Mouse (Mus musculus) MEL (cell line): ENCODE data around the gene Pcbd1. TPM values are rescaled to one million over a fixed set of nuclear protein-coding genes. Genes with fewer than 3 reads are reported as not detected.

Source experiments
- DNase-seq: peaks from one replicate; pipeline ENCODE4 v3.0.0; 2011; ENCODE audit warnings: low read depth, low spot score
- H3K27ac ChIP-seq: 2 replicates; pipeline ENCODE4 v1.5.1; 2012; ENCODE audit warnings: low read depth, mild to moderate bottlenecking, control low read depth, low read length, moderate library complexity; ENCODE audit not compliant: control insufficient read depth
- H3K27me3 ChIP-seq, 2 experiments: fragments of 150-350 bp in 1 of 2; sonication (generic) in 1 of 2; 2 replicates each; pipeline ENCODE4 v1.6.1; 2012; ENCODE audit warnings: low read length in 2 of 2, mild to moderate bottlenecking in 2 of 2, improper control_type of control experiment in 1 of 2, moderate library complexity in 1 of 2; ENCODE audit not compliant: insufficient read depth in 2 of 2, control insufficient read depth in 1 of 2
- H3K36me3 ChIP-seq, 2 experiments: 2 replicates each; pipeline ENCODE4 v1.6.1; 2012 to 2014; ENCODE audit warnings: low read length in 2 of 2, improper control_type of control experiment in 1 of 2, inconsistent platforms in 1 of 2, mild to moderate bottlenecking in 1 of 2; ENCODE audit not compliant: insufficient read depth in 2 of 2, control insufficient read depth in 1 of 2
- H3K4me1 ChIP-seq, 2 experiments: fragments of 150-350 bp in 1 of 2; sonication (generic) in 1 of 2; 2 replicates each; pipeline ENCODE4 v1.6.1; 2012; ENCODE audit warnings: low read length in 2 of 2, improper control_type of control experiment in 1 of 2, mild to moderate bottlenecking in 1 of 2; ENCODE audit not compliant: insufficient read depth in 2 of 2, control insufficient read depth in 1 of 2
- H3K4me3 ChIP-seq, 2 experiments: fragments of 150-350 bp in 1 of 2; sonication (generic) in 1 of 2; 2 replicates each; pipeline ENCODE4 v1.5.1; 2012; ENCODE audit warnings: low read depth in 2 of 2, low read length in 2 of 2, mild to moderate bottlenecking in 2 of 2, moderate library complexity in 2 of 2, control low read depth in 1 of 2, improper control_type of control experiment in 1 of 2; ENCODE audit not compliant: control insufficient read depth in 1 of 2, insufficient read depth in 1 of 2
- H3K79me2 ChIP-seq: 2 replicates; pipeline ENCODE4 v1.6.1; 2012; ENCODE audit warnings: mild to moderate bottlenecking, low read length, moderate library complexity; ENCODE audit not compliant: control insufficient read depth, poor library complexity, insufficient read depth
- H3K9ac ChIP-seq: 2 replicates; pipeline ENCODE4 v1.6.1; 2012; ENCODE audit warnings: low read depth, mild to moderate bottlenecking, control low read depth, low read length, moderate library complexity; ENCODE audit not compliant: control insufficient read depth, poor library complexity, severe bottlenecking
- H3K9me3 ChIP-seq: fragments of 150-350 bp; sonication (generic); replicated peaks from 2 replicates; pipeline ENCODE4 v1.6.1; 2012; ENCODE audit warnings: mild to moderate bottlenecking, low read length, improper control_type of control experiment, moderate library complexity; ENCODE audit not compliant: insufficient read depth
- CHD1 ChIP-seq: IDR thresholded peaks from 2 replicates; pipeline ENCODE4 v1.6.1; 2012; ENCODE audit warnings: low read depth, mild to moderate bottlenecking, inconsistent platforms, low read length, improper control_type of control experiment
- CTCF ChIP-seq, 3 experiments: IDR thresholded peaks in 2 of 3; conservative IDR thresholded peaks in 1 of 3; 2 replicates each; pipeline ENCODE4 v1.5.1; 2011 to 2012; ENCODE audit warnings: low read length in 3 of 3, low read depth in 2 of 3, mild to moderate bottlenecking in 2 of 3, improper control_type of control experiment in 1 of 3, inconsistent platforms in 1 of 3, mixed read lengths in 1 of 3, moderate library complexity in 1 of 3; ENCODE audit not compliant: control insufficient read depth in 1 of 3, insufficient read depth in 1 of 3, poor library complexity in 1 of 3, severe bottlenecking in 1 of 3
- E2F4 ChIP-seq: IDR thresholded peaks from 2 replicates; pipeline ENCODE4 v1.6.1; 2011; ENCODE audit warnings: low read depth, low read length, improper control_type of control experiment, borderline replicate concordance
- ELF1 ChIP-seq: IDR thresholded peaks from 2 replicates; pipeline ENCODE4 v1.6.1; 2014; ENCODE audit warnings: low read depth, mild to moderate bottlenecking, inconsistent platforms, low read length, improper control_type of control experiment, moderate library complexity
- EP300 ChIP-seq, 2 experiments: IDR thresholded peaks; 2 replicates each; pipeline ENCODE4 v1.6.1; 2011; ENCODE audit warnings: improper control_type of control experiment in 2 of 2, low read length in 2 of 2, low read depth in 1 of 2, mild to moderate bottlenecking in 1 of 2
- GATA1 ChIP-seq: IDR thresholded peaks from 2 replicates; pipeline ENCODE4 v1.6.1; 2011; ENCODE audit warnings: low read depth, low read length, improper control_type of control experiment
- KAT2A ChIP-seq: conservative IDR thresholded peaks from 2 replicates; pipeline ENCODE4 v1.6.1; 2012; ENCODE audit warnings: low read depth, low read length, improper control_type of control experiment, inconsistent platforms
- MAX ChIP-seq: IDR thresholded peaks from 2 replicates; pipeline ENCODE4 v1.6.1; 2011; ENCODE audit warnings: low read length, improper control_type of control experiment
- MXI1 ChIP-seq: IDR thresholded peaks from 2 replicates; pipeline ENCODE4 v1.6.1; 2011; ENCODE audit warnings: mild to moderate bottlenecking, low read depth, low read length, improper control_type of control experiment
- MYB ChIP-seq: IDR thresholded peaks from 2 replicates; pipeline ENCODE4 v1.6.1; 2011; ENCODE audit warnings: mild to moderate bottlenecking, low read depth, low read length, improper control_type of control experiment
- MYC ChIP-seq: IDR thresholded peaks from 2 replicates; pipeline ENCODE4 v1.6.1; 2011; ENCODE audit warnings: low read depth, mild to moderate bottlenecking, low read length, improper control_type of control experiment, moderate library complexity
- NELFE ChIP-seq: IDR thresholded peaks from 2 replicates; pipeline ENCODE4 v1.6.1; 2011; ENCODE audit warnings: low read depth, low read length, improper control_type of control experiment
- NRF1 ChIP-seq: IDR thresholded peaks from 2 replicates; pipeline ENCODE4 v1.6.1; 2014; ENCODE audit warnings: low read depth, mild to moderate bottlenecking, inconsistent platforms, low read length, improper control_type of control experiment, moderate library complexity; ENCODE audit not compliant: poor library complexity, insufficient read depth, severe bottlenecking
- POLR2A ChIP-seq, 2 experiments: IDR thresholded peaks; 2 replicates each; pipeline ENCODE4 v1.6.1; 2011 to 2012; ENCODE audit warnings: low read length in 2 of 2, mild to moderate bottlenecking in 2 of 2, control low read depth in 1 of 2, improper control_type of control experiment in 1 of 2, low read depth in 1 of 2, moderate library complexity in 1 of 2; ENCODE audit not compliant: control insufficient read depth in 1 of 2, insufficient read depth in 1 of 2, poor library complexity in 1 of 2
- RCOR1 ChIP-seq: IDR thresholded peaks from 2 replicates; pipeline ENCODE4 v1.6.1; 2012; ENCODE audit warnings: low read depth, mild to moderate bottlenecking, inconsistent platforms, low read length, improper control_type of control experiment
- SIN3A ChIP-seq: IDR thresholded peaks from 2 replicates; pipeline ENCODE4 v1.6.1; 2012; ENCODE audit warnings: low read length, improper control_type of control experiment, inconsistent platforms
- SMC3 ChIP-seq: IDR thresholded peaks from 2 replicates; pipeline ENCODE4 v1.6.1; 2011; ENCODE audit warnings: low read depth, low read length, improper control_type of control experiment
- TAL1 ChIP-seq: IDR thresholded peaks from 2 replicates; pipeline ENCODE4 v1.6.1; 2012; ENCODE audit warnings: mild to moderate bottlenecking, inconsistent platforms, low read length, moderate library complexity, mixed read lengths
- TBP ChIP-seq: IDR thresholded peaks from 2 replicates; pipeline ENCODE4 v1.8.0; 2011; ENCODE audit warnings: low read depth, low read length, improper control_type of control experiment
- UBTF ChIP-seq: IDR thresholded peaks from 2 replicates; pipeline ENCODE4 v1.6.1; 2012; ENCODE audit warnings: low read depth, mild to moderate bottlenecking, inconsistent platforms, low read length, improper control_type of control experiment, moderate library complexity, borderline replicate concordance; ENCODE audit not compliant: insufficient read depth
- USF2 ChIP-seq, 2 experiments: IDR thresholded peaks; 2 replicates each; pipeline ENCODE4 v1.6.1; 2011 to 2012; ENCODE audit warnings: improper control_type of control experiment in 2 of 2, low read length in 2 of 2, borderline replicate concordance in 1 of 2, inconsistent platforms in 1 of 2, low read depth in 1 of 2, mild to moderate bottlenecking in 1 of 2; ENCODE audit not compliant: insufficient read depth in 1 of 2
- ZKSCAN1 ChIP-seq: IDR thresholded peaks from 2 replicates; pipeline ENCODE4 v1.6.1; 2012; ENCODE audit warnings: low read depth, mild to moderate bottlenecking, inconsistent platforms, low read length, improper control_type of control experiment, moderate library complexity
- ZMIZ1 ChIP-seq: IDR thresholded peaks from 2 replicates; pipeline ENCODE4 v1.6.1; 2012; ENCODE audit warnings: low read depth, mild to moderate bottlenecking, inconsistent platforms, low read length, improper control_type of control experiment, moderate library complexity
- polyA plus RNA-seq, 2 experiments: library from polyadenylated mRNA; stranded (reverse) in 1 of 2; unstranded in 1 of 2; fragments of >175 nt in 1 of 2; fragments of >200 nt in 1 of 2; gene quantifications; 2 replicates each; pipeline versions ENCODE4 v1.2.1 to v1.2.4; 2012; ENCODE audit warnings: low replicate concordance in 2 of 2, low read depth in 1 of 2; ENCODE audit not compliant: insufficient read length in 2 of 2, insufficient read depth in 1 of 2, missing spikeins in 1 of 2
- total RNA-seq: library from RNA; depleted of rRNA; stranded (reverse); fragments of 300-350 nt; gene quantifications from 2 replicates; pipeline ENCODE4 v1.2.3, GENCODE M21; 2012; rRNA removed

Gene Pcbd1
- total RNA-seq = not detected in 2 replicates
- polyA plus RNA-seq = not detected

GRCm38 (mm10) chr10:61089170-61090142 lies at the start of gene Pcbd1:
TSS of gene Pcbd1 (plus strand) at chr10:61089331.
- Histone ChIP-seq H3K27me3 (no peaks in the 10 kb centered on the region), H3K4me1 (no peaks in the 10 kb centered on the region)

GRCm38 (mm10) chr10:61039657-61040056 lies 49.5 kb upstream of the Pcbd1 start:
- no peak overlapping the region for H3K27ac ChIP-seq
- DNase-seq = no peak

More at GRCm38 (mm10) chr10:61089170-61090142, at the start of gene Pcbd1:
- H3K27ac ChIP-seq = no peak within 1 kb of the TSS
- TF ChIP-seq RCOR1 = no peak
- TF ChIP-seq SMC3 = no peak
- TF ChIP-seq NELFE = no peak
- TF ChIP-seq TAL1 = no peak
- TF ChIP-seq SIN3A = no peak
- H3K36me3 ChIP-seq = no peaks in the 10 kb centered on the region
- no peaks in the 10 kb centered on the region for H3K79me2 ChIP-seq
- no peaks in the 10 kb centered on the region for H3K9me3 ChIP-seq
- no peak for DNase-seq
- H3K4me3 ChIP-seq = no peak within 1 kb of the TSS
- no peak within 1 kb of the TSS for H3K9ac ChIP-seq

GRCm38 (mm10) chr10:61045081-61045480 lies 44.0 kb upstream of the Pcbd1 start:
- Histone ChIP-seq H3K36me3 (no peaks in the 10 kb centered on the region), H3K27me3 (no peaks in the 10 kb centered on the region), H3K4me1 (no peaks in the 10 kb centered on the region), H3K4me3 (no peak overlapping the region), H3K27ac (no peak overlapping the region), H3K9me3 (no peaks in the 10 kb centered on the region), H3K9ac (no peak overlapping the region), H3K79me2 (no peaks in the 10 kb centered on the region)
- no peak for DNase-seq
- TF ChIP-seq SIN3A = no peak
- TF ChIP-seq NRF1 = no peak
- no peak for TF ChIP-seq CTCF (IDR thresholded peaks at IDR 0.05 in 2 of 3, conservative IDR thresholded peaks at IDR 0.05 in 1 of 3; ENCODE audit: control insufficient read depth in 1 of 3, insufficient read depth in 1 of 3, low read depth in 2 of 3, low read length in 3 of 3, poor library complexity in 1 of 3, severe bottlenecking in 1 of 3)
- no peak for TF ChIP-seq TAL1
- TF ChIP-seq TBP = no peak
- TF ChIP-seq GATA1 = no peak
- no peak for TF ChIP-seq POLR2A (IDR thresholded peaks at IDR 0.05; ENCODE audit: control insufficient read depth in 1 of 2, insufficient read depth in 1 of 2, low read depth in 1 of 2, low read length in 2 of 2, poor library complexity in 1 of 2)

More at GRCm38 (mm10) chr10:61039657-61040056, 49.5 kb upstream of the Pcbd1 start:
- no peak overlapping the region for H3K4me3 ChIP-seq
- no peaks in the 10 kb centered on the region for H3K79me2 ChIP-seq
- H3K4me1 ChIP-seq = no peaks in the 10 kb centered on the region
- no peak for TF ChIP-seq SMC3
- TF ChIP-seq MYC = no peak
- no peak for TF ChIP-seq CTCF (IDR thresholded peaks at IDR 0.05 in 2 of 3, conservative IDR thresholded peaks at IDR 0.05 in 1 of 3; ENCODE audit: control insufficient read depth in 1 of 3, insufficient read depth in 1 of 3, low read depth in 2 of 3, low read length in 3 of 3, poor library complexity in 1 of 3, severe bottlenecking in 1 of 3)
- TF ChIP-seq MXI1 = no peak
- no peak for TF ChIP-seq USF2 (IDR thresholded peaks at IDR 0.05; ENCODE audit: borderline replicate concordance in 1 of 2, insufficient read depth in 1 of 2, low read depth in 1 of 2, low read length in 2 of 2)
- TF ChIP-seq KAT2A = no peak
- TF ChIP-seq GATA1 = no peak
- TF ChIP-seq EP300 (IDR thresholded peaks at IDR 0.05; ENCODE audit: low read depth in 1 of 2, low read length in 2 of 2) = no peak
- TF ChIP-seq SIN3A = no peak
- no peak for TF ChIP-seq MYB
- no peak for TF ChIP-seq E2F4
- TF ChIP-seq ELF1 = no peak
- TF ChIP-seq ZKSCAN1 = no peak
- TF ChIP-seq POLR2A (IDR thresholded peaks at IDR 0.05; ENCODE audit: control insufficient read depth in 1 of 2, insufficient read depth in 1 of 2, low read depth in 1 of 2, low read length in 2 of 2, poor library complexity in 1 of 2) = no peak
- TF ChIP-seq TBP = no peak
- no peak for TF ChIP-seq MAX
- TF ChIP-seq CHD1 = no peak
- TF ChIP-seq ZMIZ1 = no peak
- no peak for TF ChIP-seq UBTF
- H3K36me3 ChIP-seq = no peaks in the 10 kb centered on the region
- no peaks in the 10 kb centered on the region for H3K9me3 ChIP-seq
- no peak overlapping the region for H3K9ac ChIP-seq
- H3K27me3 ChIP-seq = no peaks in the 10 kb centered on the region
